Mouse (Mus musculus) ES-E14 (cell line): ENCODE measurements at regions not wholly inside any gene's neighbourhood (a gene's known extent, or its start where the extent isn't known, plus 50 kb on each side); places are given as distances from the start of the nearest gene placed in this dataset.

Experiments used
- DNase-seq: peaks from one replicate; pipeline ENCODE4 v3.0.0-alpha.2; 2013; ENCODE audit warnings: low read depth, low spot score
- H3K27ac ChIP-seq: 2 replicates; pipeline ENCODE4 v1.5.1; 2012; ENCODE audit warnings: low read depth, mild to moderate bottlenecking, low read length, moderate library complexity, mixed read lengths; ENCODE audit not compliant: poor library complexity, insufficient read depth, severe bottlenecking
- H3K36me3 ChIP-seq: 2 replicates; pipeline ENCODE4 v1.6.1; 2012; ENCODE audit warnings: mild to moderate bottlenecking, low read length, moderate library complexity, mixed read lengths; ENCODE audit not compliant: control insufficient read depth, poor library complexity, insufficient read depth, severe bottlenecking
- H3K4me1 ChIP-seq, 2 experiments: fragments of 150-350 bp in 1 of 2; sonication (generic) in 1 of 2; 2 replicates each; pipeline ENCODE4 v1.6.1; 2012; ENCODE audit warnings: low read length in 2 of 2, mild to moderate bottlenecking in 1 of 2, mixed read lengths in 1 of 2; ENCODE audit not compliant: control insufficient read depth in 2 of 2, insufficient read depth in 2 of 2, poor library complexity in 1 of 2
- H3K4me3 ChIP-seq, 2 experiments: fragments of 150-350 bp in 1 of 2; sonication (generic) in 1 of 2; 2 replicates each; pipeline ENCODE4 v1.5.1; 2012; ENCODE audit warnings: low read length in 2 of 2, low read depth in 1 of 2, mild to moderate bottlenecking in 1 of 2, mixed read lengths in 1 of 2; ENCODE audit not compliant: insufficient read depth in 1 of 2, poor library complexity in 1 of 2, severe bottlenecking in 1 of 2
- H3K9ac ChIP-seq: 2 replicates; pipeline ENCODE4 v1.6.1; 2012; ENCODE audit warnings: low read depth, mild to moderate bottlenecking, low read length, mixed read lengths; ENCODE audit not compliant: poor library complexity, insufficient read depth, severe bottlenecking
- H3K9me3 ChIP-seq: fragments of 150-350 bp; sonication (generic); 2 replicates; pipeline ENCODE4 v1.6.1; 2012; ENCODE audit warnings: low read depth, mild to moderate bottlenecking, low read length; ENCODE audit not compliant: control insufficient read depth, insufficient read depth
- CHD2 ChIP-seq: IDR thresholded peaks from 2 replicates; pipeline ENCODE4 v1.6.1; 2014; ENCODE audit warnings: mild to moderate bottlenecking, low read depth, low read length, inconsistent platforms
- HCFC1 ChIP-seq: IDR thresholded peaks from 2 replicates; pipeline ENCODE4 v1.6.1; 2012; ENCODE audit warnings: low read length, inconsistent platforms, borderline replicate concordance; ENCODE audit not compliant: insufficient read depth
- MAFK ChIP-seq: IDR thresholded peaks from 2 replicates; pipeline ENCODE4 v1.6.1; 2014; ENCODE audit warnings: mild to moderate bottlenecking, low read depth, low read length, inconsistent platforms; ENCODE audit not compliant: insufficient read depth
- ZC3H11A ChIP-seq: IDR thresholded peaks from 2 replicates; pipeline ENCODE4 v1.6.1; 2012; ENCODE audit warnings: low read depth, mild to moderate bottlenecking, inconsistent platforms, low read length, borderline replicate concordance
- ZNF384 ChIP-seq: IDR thresholded peaks from 2 replicates; pipeline ENCODE4 v1.6.1; 2012; ENCODE audit warnings: low read depth, low read length, inconsistent platforms
- in situ Hi-C, 2 experiments: fragments of 600-800 bp; cut with MboI; formaldehyde crosslinking; loops; one replicate each; pipeline ENCODE4 v1.15.1; 2025; ENCODE audit warnings: low sequenced_read_pairs in 2 of 2, inconsistent platforms in 1 of 2; ENCODE audit not compliant: unreplicated experiment in 2 of 2

DNA sequence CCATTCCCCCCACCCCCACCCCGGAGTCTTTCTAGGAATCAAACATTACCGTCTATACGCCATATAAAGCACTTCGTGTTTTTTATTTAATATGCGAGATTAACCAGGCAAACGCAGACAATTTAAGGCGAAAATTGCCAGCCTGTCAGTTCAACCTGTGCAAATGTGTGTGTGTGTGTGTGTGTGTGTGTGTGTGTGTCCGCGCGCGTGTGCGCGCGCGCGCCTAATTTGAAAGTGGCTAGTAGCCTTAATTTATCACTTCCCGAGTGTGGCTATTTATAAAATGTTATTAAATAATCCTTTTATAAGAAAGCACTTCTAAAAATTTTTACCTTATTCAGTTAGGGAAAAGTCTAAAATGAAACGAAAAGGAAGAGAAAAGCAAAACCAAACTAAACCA, 89.5 kb downstream of the Foxb1 start:
- Histone ChIP-seq H3K36me3 (no peaks in the 10 kb centered on the region), H3K9me3 (no peaks in the 10 kb centered on the region), H3K4me1 (peaks cover 0 to 6% of the 10 kb centered on the region in 2 experiments; a peak in 2 of 4 replicates), H3K9ac (no peak overlapping the region), H3K4me3 (0 out of 4 replicates have a peak overlapping the region, but pooled peaks of 1 of the 2 experiments have one; percentile 26), H3K27ac (no peak overlapping the region)
- in situ Hi-C loops: no loop called here
- TF ChIP-seq CHD2 (no peak), HCFC1 (no peak), ZC3H11A (no peak), ZNF384 (no peak)
- DNase-seq: no peak

DNA sequence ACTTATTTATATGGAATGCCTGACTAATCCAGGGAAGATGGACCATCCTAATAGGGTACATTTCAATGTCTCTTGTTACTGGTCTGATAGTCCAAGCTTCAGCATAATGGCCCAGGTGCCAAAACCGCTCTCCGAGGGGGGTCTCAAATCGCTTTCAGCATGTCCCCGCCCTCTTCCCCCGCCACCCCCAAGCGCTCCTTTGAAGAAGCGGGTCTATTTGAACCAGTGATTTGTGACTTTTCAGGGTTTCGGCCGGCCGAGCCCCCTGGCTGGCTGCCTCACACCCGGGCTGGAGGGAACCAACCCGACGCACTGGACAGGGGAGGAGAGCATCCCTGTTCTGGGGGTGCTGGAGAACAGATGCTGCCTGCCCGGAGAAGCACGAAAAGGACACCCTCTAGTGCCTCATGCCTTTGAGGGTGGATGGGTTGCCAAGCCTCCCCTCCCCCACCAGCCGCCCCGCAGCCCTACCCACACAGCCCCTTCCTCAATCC, 90.1 kb downstream of the Foxb1 start:
- peak; percentile 67 for DNase-seq

DNA sequence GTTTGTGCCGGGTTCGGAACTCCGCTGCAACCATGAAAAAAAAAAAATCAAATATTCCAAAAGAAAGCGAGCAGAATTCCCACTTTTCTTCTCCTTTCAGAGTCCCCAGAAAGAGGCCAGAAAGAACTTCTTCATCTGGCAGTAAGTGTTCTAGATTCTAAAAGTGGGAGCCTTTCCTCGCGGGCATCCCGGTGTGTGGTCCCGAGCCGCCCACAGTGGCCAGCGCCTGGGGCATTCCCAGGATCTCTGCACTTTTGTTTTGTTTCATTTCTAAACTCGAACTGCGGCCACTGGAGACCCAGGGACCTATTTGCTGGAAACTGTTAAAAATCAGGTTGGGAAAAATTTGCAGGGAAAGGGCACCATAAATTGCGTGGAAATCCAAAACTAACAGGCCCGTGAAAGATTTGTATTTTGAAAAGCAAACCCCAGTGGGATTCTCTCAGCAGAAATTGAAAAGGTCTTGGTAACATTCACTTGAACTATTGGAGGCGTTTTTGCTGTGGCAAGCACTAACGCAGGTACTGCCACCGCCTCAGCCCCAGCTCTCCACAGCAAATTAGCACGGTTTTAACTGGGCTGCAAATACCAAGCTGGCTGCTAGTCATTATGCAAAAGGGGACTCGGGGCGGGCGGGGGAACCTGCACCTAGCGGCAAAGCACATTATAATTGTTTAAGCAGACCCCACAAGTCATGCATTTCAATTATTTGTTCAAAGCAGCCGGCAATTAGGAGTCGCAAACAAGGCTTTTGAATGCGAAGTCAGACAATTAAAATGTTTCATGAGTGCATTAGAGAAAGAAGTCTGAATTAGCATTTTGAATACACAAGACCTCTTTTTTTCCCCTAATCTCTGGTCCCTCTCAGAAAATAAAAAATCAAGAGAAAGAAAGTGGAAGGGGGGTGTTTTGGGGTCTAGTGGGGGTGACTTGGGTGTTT, 90.9 kb downstream of the Foxb1 start:
- in situ Hi-C loops: no loop called here
- Histone ChIP-seq H3K9me3 (no peaks in the 10 kb centered on the region), H3K9ac (no peak overlapping the region), H3K36me3 (no peaks in the 10 kb centered on the region), H3K27ac (no peak overlapping the region), H3K4me3 (no peak overlapping the region), H3K4me1 (peaks cover 0 to 6% of the 10 kb centered on the region in 2 experiments; a peak in 2 of 4 replicates)
- no peak for DNase-seq
- no peak for TF ChIP-seq HCFC1
- no peak for TF ChIP-seq CHD2
- TF ChIP-seq ZC3H11A: no peak
- TF ChIP-seq MAFK: no peak
- TF ChIP-seq ZNF384: no peak

More for the DNA sequence above, 90.1 kb downstream of the Foxb1 start:
- TF ChIP-seq ZNF384: no peak
- TF ChIP-seq MAFK: no peak
- TF ChIP-seq HCFC1: no peak
- no peak for TF ChIP-seq ZC3H11A
- no peak for TF ChIP-seq CHD2
- Histone ChIP-seq H3K4me3 (peak overlapping the region; percentile 26 to 32; a peak in 1 of 4 replicates), H3K4me1 (peaks cover 0 to 6% of the 10 kb centered on the region in 2 experiments; a peak in 2 of 4 replicates), H3K9me3 (no peaks in the 10 kb centered on the region), H3K27ac (no peak overlapping the region), H3K9ac (no peak overlapping the region), H3K36me3 (no peaks in the 10 kb centered on the region)
- in situ Hi-C loops: no loop called here

DNA sequence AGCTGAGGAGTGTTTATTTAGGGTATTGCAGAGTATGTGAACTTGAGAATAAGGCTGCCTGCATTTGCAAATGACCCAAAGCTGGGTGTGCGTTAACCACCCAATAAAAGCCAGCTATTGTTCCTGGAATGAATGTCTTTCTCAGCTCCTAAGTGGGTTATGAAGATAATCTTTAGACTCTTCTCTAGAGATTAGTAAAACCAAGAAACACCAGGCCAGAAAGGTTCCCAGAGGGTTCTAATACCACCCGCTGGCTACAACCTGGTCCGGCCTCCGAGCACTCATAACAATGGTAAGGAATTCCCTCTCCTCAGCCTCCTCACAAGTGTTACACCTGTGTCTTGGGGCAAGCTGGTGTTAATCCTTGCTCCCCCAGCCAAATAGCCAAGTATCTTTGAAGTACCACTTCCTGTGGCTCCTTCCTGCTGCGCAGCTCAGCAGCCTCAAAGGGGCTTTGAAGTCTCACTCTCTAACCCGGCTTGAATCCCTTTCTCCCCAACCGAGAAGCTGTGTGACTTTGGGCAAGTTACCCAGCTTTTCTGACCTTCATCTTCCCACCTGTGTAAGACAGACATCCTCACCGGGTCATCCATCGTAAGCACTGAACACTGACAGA, 92.2 kb downstream of the Foxb1 start:
- no peak overlapping the region for H3K27ac ChIP-seq
- in situ Hi-C loops: no loop called here
- H3K9ac ChIP-seq: no peak overlapping the region
- H3K36me3 ChIP-seq: no peaks in the 10 kb centered on the region
- H3K4me1 ChIP-seq: peaks cover 0 to 6% of the 10 kb centered on the region in 2 experiments; a peak in 2 of 4 replicates
- H3K4me3 ChIP-seq: no peak overlapping the region
- DNase-seq: peak; percentile 48
- no peak for TF ChIP-seq ZC3H11A
- no peak for TF ChIP-seq MAFK
- no peak for TF ChIP-seq HCFC1
- no peak for TF ChIP-seq CHD2
- no peak for TF ChIP-seq ZNF384
- H3K9me3 ChIP-seq: no peaks in the 10 kb centered on the region
